Mouse (Mus musculus): ENCODE results near the gene Camk2d.

The Camk2d gene

DNA sequence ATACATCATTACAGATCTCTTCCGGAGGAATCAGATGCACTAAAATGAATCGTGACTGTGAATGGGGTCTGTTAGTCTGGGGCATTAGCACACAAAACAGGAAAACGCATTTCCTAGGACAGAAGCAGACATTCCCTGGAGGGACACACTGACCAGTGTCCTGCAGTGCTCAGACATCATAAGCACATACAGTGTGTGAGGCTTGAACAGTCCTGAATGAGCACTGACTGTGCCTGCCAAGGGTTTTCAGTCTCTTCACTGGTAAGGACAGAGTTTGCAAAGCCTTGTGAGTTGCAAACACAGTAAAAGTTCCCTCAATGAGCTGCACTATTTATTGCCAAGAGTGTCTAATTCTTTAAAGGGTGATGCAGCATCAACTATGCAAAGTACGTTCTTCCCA, 290.0 kb downstream of the Camk2d start:
- in situ Hi-C loops (cut with MboI; ENCODE audit: low sequenced_read_pairs), result no loop called here

DNA sequence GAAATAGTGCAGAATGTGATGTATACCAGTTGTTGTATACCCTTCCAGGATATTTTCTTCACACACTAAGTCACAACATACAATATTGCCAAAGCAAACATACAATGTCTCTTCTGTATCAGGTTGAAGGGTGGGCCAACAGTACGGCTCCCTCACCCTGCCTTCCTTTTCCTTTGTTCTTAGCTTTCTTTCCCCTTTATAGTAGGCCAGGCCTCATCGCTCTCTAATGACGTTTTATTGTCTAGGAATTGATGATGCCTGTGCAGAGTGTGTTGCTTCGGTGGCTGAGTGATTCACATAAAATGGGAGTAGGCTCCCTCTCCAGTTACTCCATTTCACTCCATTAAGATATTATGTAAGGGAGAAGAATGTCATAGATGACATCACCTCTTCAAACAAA, 290.5 kb downstream of the Camk2d start:
- in situ Hi-C loops (cut with MboI; ENCODE audit: low sequenced_read_pairs), result no loop called here

All from CH12F3 (cell line).